Mouse (Mus musculus) mouse trophoblast stem cell (cell line): Measurements from ENCODE around the gene Ahnak2.

Experiments used
- in situ Hi-C, 2 experiments: fragments of 300-500 bp; cut with MseI, MboI; formaldehyde crosslinking; loops; 2 replicates in 1 of 2; 3 replicates in 1 of 2; pipeline ENCODE4 v1.15.1; 2025

The Ahnak2 gene

GRCm38 (mm10) chr12:112762018-112762417 lies 40.4 kb downstream of the Ahnak2 start:
- in situ Hi-C loops, result no loop called here

GRCm38 (mm10) chr12:112761411-112761810 lies 41.0 kb downstream of the Ahnak2 start:
- in situ Hi-C loops, result no loop called here

- in situ Hi-C loops, result no loop called here
Observed at GRCm38 (mm10) chr12:112760154-112760926, 42.1 kb downstream of the Ahnak2 start, which contains the start of gene Pld4. TSS of gene Pld4 (plus strand) at chr12:112760655.

GRCm38 (mm10) chr12:112759471-112759870 lies 43.0 kb downstream of the Ahnak2 start:
- in situ Hi-C loops, result no loop called here

GRCm38 (mm10) chr12:112757896-112758295 lies 44.6 kb downstream of the Ahnak2 start:
- in situ Hi-C loops, result no loop called here

- in situ Hi-C loops, result no loop called here
Observed at GRCm38 (mm10) chr12:112755900-112756299, 46.6 kb downstream of the Ahnak2 start.

- in situ Hi-C loops, result no loop called here
Observed at GRCm38 (mm10) chr12:112752399-112752798, 50.1 kb downstream of the Ahnak2 start.

GRCm38 (mm10) chr12:112750976-112751375 lies 51.5 kb downstream of the Ahnak2 start:
- in situ Hi-C loops, result no loop called here

- in situ Hi-C loops, result loop anchor here (5.0 to 10.0 kb wide), 2 partner anchors 87 to 95 kb away; no protein-coding TSS in a partner anchor
Observed at GRCm38 (mm10) chr12:112747606-112747970, 54.9 kb downstream of the Ahnak2 start.

- in situ Hi-C loops, result loop anchor here (5.0 to 10.0 kb wide), 2 partner anchors 88 to 95 kb away; no protein-coding TSS in a partner anchor
Observed at GRCm38 (mm10) chr12:112746808-112747605, 55.5 kb downstream of the Ahnak2 start.

GRCm38 (mm10) chr12:112746461-112746807 lies 56.0 kb downstream of the Ahnak2 start:
- in situ Hi-C loops, result loop anchor here (5.0 to 10.0 kb wide), 2 partner anchors 88 to 96 kb away; no protein-coding TSS in a partner anchor

- in situ Hi-C loops, result loop anchor here (5.0 to 10.0 kb wide), 2 partner anchors 89 to 97 kb away; no protein-coding TSS in a partner anchor
Observed at GRCm38 (mm10) chr12:112745716-112746115, 56.7 kb downstream of the Ahnak2 start.

GRCm38 (mm10) chr12:112744891-112745580 lies 57.4 kb downstream of the Ahnak2 start:
- in situ Hi-C loops, result loop anchor here (5.0 to 10.0 kb wide), 2 partner anchors 90 to 97 kb away; no protein-coding TSS in a partner anchor

GRCm38 (mm10) chr12:112744211-112744610 lies 58.2 kb downstream of the Ahnak2 start:
- in situ Hi-C loops, result loop anchor here in 1 of 2 experiments (10.0 kb wide), 1 partner anchor 91 kb away; no protein-coding TSS in a partner anchor

- in situ Hi-C loops, result loop anchor here in 1 of 2 experiments (10.0 kb wide), 1 partner anchor 91 kb away; no protein-coding TSS in a partner anchor
Observed at GRCm38 (mm10) chr12:112743168-112743975, 59.1 kb downstream of the Ahnak2 start.

GRCm38 (mm10) chr12:112742768-112743167 lies 59.7 kb downstream of the Ahnak2 start:
- in situ Hi-C loops, result loop anchor here in 1 of 2 experiments (10.0 kb wide), 1 partner anchor 92 kb away; no protein-coding TSS in a partner anchor

- in situ Hi-C loops, result no loop called here
Observed at GRCm38 (mm10) chr12:112739023-112739568, 63.4 kb downstream of the Ahnak2 start.

GRCm38 (mm10) chr12:112738281-112739022 lies 64.0 kb downstream of the Ahnak2 start:
- in situ Hi-C loops, result no loop called here

GRCm38 (mm10) chr12:112737761-112738160 lies 64.7 kb downstream of the Ahnak2 start:
- in situ Hi-C loops, result no loop called here

- in situ Hi-C loops, result no loop called here
Observed at GRCm38 (mm10) chr12:112737081-112737480, 65.4 kb downstream of the Ahnak2 start.
